Mouse (Mus musculus) megakaryocyte, embryonic 14.5 days (primary cell): ENCODE measurements around the gene Cfap44.

Experiments
- FLI1 ChIP-seq: IDR thresholded peaks from 2 replicates; pipeline ENCODE4 v1.6.1; 2012; ENCODE audit warnings: low read length, inconsistent platforms, mixed read lengths
- GATA1 ChIP-seq: IDR thresholded peaks from 3 replicates; pipeline ENCODE4 v1.6.1; 2012; ENCODE audit warnings: mixed read lengths, low read length, inconsistent platforms, borderline replicate concordance

DNA sequence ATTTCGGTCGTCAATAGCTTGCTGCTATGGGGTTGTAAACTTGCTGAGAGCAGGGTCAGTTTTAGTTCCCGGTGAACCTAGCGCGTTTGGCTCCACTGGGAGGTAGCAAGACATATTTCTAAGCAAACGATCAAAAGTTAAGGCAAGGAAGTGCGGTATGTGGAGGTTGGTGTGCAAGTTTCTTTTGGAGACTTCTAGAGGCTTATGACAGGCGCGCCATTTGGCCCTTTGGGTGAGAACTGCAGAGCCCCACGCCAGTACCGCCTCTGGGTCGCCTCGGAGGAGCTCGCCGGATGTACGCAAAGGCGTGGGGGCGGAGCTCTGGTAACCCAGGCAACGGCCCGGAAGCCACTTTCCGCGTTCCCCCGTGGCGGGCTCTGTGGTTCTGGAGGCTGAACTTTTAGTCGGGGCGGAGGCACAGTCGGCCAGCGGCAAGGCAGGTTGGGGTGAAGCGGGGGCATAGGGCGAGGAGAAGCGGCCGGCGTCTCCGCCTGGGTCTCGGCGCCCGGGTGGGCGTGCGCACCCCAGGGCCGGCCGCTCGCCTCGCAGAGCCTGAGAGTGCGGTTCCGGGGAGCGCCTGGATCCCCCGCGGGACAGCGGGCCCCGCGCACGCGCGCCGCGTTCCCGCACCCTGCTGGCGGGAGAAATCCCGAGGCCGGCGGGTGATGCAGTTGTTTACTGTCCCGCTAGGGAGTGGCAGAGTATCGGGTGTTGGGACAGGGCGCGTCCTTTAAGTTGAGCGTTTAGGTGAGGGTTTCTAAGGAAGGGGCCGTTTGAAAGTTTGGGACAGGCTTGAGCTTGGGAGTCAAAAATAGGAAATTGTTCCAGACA lies 47.3 kb upstream of the Cfap44 start, which contains the start of gene Spice1:
- TF ChIP-seq FLI1 = no peak
- TF ChIP-seq GATA1 = no peak
